20 mouse cellular contexts compared by ENCODE assay signal in genomic region chr1:118407586-118408250, GRCm38 (mm10).
"Had no signal": no experiment of that assay in that cellular context is flagged by ENCODE, and none has a peak within 500 bp of the region (broad histone marks: within the 10 kb centered on the region; RNA-seq: fewer than 3 reads in every experiment).

No protein-coding gene starts in this region.

- H3K4me3 ChIP-seq: layer of hippocampus, adult 2 months; left cerebral cortex, adult 2 months; limb, embryonic 12.5 days; liver, embryonic 12.5 days; liver, embryonic 15.5 days; lung, embryonic 15.5 days; midbrain, embryonic 12.5 days; stomach, embryonic 15.5 days had no signal

- H3K9ac ChIP-seq: limb, embryonic 12.5 days; liver, embryonic 12.5 days; liver, embryonic 15.5 days; lung, embryonic 15.5 days; midbrain, embryonic 12.5 days; stomach, embryonic 15.5 days had no signal

- H3K36me3 ChIP-seq: lung, embryonic 15.5 days; stomach, embryonic 15.5 days had no signal

- H3K4me1 ChIP-seq: limb, embryonic 12.5 days; lung, embryonic 15.5 days; midbrain, embryonic 12.5 days; stomach, embryonic 15.5 days had no signal

- H3K4me2 ChIP-seq: limb, embryonic 12.5 days; liver, embryonic 12.5 days; liver, embryonic 15.5 days; lung, embryonic 15.5 days; midbrain, embryonic 12.5 days; stomach, embryonic 15.5 days had no signal

- H3K27ac ChIP-seq: kidney, postnatal 0 days; layer of hippocampus, adult 2 months; left cerebral cortex, adult 2 months; limb, embryonic 12.5 days; liver, embryonic 12.5 days; liver, embryonic 15.5 days; lung, embryonic 15.5 days; midbrain, embryonic 12.5 days; stomach, embryonic 15.5 days had no signal

- H3K27me3 ChIP-seq: limb, embryonic 12.5 days; liver, embryonic 12.5 days; liver, embryonic 15.5 days; lung, embryonic 15.5 days; midbrain, embryonic 12.5 days; stomach, embryonic 15.5 days had no signal

- ATAC-seq: intestine, postnatal 0 days; liver, embryonic 12.5 days; midbrain, embryonic 16.5 days had no signal

- H3K9me3 ChIP-seq: limb, embryonic 12.5 days; liver, embryonic 12.5 days; liver, embryonic 15.5 days; lung, embryonic 15.5 days; midbrain, embryonic 12.5 days; stomach, embryonic 15.5 days had no signal

- DNase-seq: kidney, adult 2 months; kidney, postnatal 25 days; layer of hippocampus, adult 9-11 months; layer of hippocampus, postnatal 36 days; liver; lung, adult 18-20 months; lung, postnatal 10 days; lung, postnatal 36 days; thymus, postnatal 36 days had no signal
